Mouse (Mus musculus) ovary, postnatal 36 days (tissue): ENCODE data around the gene Large1.

Experiments used
- DNase-seq: peaks from one replicate; pipeline ENCODE4 v3.0.0; 2022; ENCODE audit warnings: low spot score, mixed read lengths

Large1 gene

DNA sequence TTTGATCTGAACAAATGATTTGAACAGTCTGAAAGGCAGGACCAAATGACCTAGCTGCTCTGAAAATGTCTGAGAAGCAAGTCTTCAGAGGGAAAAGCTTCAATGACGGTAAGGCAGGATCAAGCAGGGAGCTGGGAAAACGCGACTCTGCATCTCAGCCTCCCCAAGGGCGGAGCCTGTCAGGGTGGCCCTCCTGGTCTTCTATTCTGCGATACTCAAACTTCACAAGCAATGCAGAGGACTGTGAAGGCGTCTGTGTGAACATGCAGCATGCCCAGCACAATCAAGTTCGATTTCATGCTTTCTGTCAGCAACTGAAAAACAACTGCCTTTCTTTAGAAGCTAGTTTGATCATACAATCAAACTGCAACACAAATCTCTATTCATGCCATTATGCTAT, 586.6 kb downstream of the Large1 start:
- no peak for DNase-seq

DNA sequence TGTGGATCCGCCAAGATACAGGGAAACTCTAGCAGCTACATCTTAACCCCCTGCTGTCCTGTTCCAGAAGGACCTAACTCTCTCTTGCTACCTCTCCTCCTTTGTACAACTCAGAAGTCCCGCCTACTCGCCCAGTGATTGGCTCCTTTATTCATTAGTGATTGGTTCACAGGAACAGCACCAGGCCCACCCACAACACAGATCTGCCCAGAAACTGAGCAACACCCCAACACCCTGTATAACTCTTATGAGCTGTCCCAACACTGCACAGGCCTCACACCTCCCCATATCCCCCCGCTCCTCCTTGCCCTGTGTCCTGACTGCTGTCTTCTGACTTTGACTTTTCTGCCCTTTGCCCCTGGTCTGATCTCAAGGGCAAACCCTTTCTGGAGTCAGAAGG, 587.6 kb downstream of the Large1 start:
- DNase-seq: no peak
